Mouse (Mus musculus): ENCODE results near the gene Rnase1.

DNA sequence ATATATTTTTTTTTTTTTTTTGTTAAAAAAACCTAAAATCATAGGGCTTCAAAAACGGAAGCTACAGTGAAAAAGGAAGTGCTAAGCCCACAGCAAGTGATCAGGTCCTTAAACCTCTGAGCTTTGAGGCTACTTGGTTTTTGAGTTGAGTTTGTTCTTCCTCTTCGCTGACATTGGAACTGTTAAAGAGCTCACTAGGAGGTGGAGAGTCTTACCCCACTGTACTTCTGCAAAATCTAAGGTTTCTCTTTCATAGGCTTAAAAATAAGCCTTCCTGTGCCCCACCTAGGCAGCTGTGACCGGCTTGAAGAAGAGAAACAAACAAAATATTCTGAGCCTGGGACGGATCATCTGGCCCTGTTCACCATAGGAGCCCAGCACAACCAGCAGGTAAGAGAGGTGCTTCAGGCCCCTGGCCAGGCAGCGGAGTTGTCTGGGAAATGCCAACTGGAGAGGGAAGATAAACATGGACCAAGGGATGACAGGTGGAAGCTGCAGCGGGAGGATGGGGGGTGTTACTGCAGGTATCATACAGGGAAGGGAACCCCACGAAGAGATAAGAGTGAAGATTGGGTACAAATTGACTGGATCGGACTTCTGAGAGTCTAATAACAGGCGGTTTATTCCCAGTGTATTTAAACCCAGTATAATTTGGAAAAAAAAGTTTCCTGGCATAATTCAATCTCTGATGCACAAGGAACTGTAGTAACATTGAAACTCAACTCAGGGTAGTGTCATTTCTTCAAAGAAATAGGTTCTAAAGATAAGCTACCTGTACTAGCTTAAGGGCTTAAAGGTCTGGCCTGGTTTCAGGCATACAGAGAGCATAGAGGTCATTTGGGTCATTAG lies 17.6 kb downstream of the Rnase1 start:
- TF ChIP-seq POLR2A (IDR thresholded peaks at IDR 0.05; ENCODE audit: low read depth, low read length), result no peak
- TF ChIP-seq CTCF (IDR thresholded peaks at IDR 0.05; ENCODE audit: extremely low read depth, insufficient read length, insufficient replicate concordance, low read depth, low read length), result no peak

Measured in small intestine, adult 2 months (tissue).